Mouse (Mus musculus) spleen, adult 2 months (tissue): ENCODE measurements around the gene Arid4a. TPM values are rescaled to one million over a fixed set of nuclear protein-coding genes. Genes with fewer than 3 reads are reported as not detected.

Experiments used
- DNase-seq, 2 experiments: peaks; one replicate each; pipeline versions ENCODE4 v3.0.0 to v3.0.0-alpha.2; 2012 to 2021; ENCODE audit warnings: low spot score in 2 of 2, low read depth in 1 of 2
- H3K27ac ChIP-seq: fragments of 200-500 bp; 2 replicates; pipeline ENCODE4 v1.5.1; 2012; ENCODE audit warnings: low read length, inconsistent platforms; ENCODE audit not compliant: insufficient read depth
- H3K27me3 ChIP-seq: fragments of 200-500 bp; 2 replicates; pipeline ENCODE4 v1.6.1; 2012; ENCODE audit warnings: mild to moderate bottlenecking, moderate library complexity, low read length, inconsistent platforms; ENCODE audit not compliant: control insufficient read depth, insufficient read depth
- H3K36me3 ChIP-seq: fragments of 200-500 bp; 2 replicates; pipeline ENCODE4 v1.6.1; 2012; ENCODE audit warnings: mild to moderate bottlenecking, low read length, inconsistent platforms; ENCODE audit not compliant: control insufficient read depth, insufficient read depth
- H3K4me1 ChIP-seq: fragments of 200-500 bp; 2 replicates; pipeline ENCODE4 v1.6.1; 2011; ENCODE audit warnings: inconsistent platforms; ENCODE audit not compliant: control insufficient read depth, insufficient read depth, insufficient read length
- H3K4me3 ChIP-seq: fragments of 200-500 bp; 2 replicates; pipeline ENCODE4 v1.5.1; 2011; ENCODE audit warnings: mild to moderate bottlenecking, inconsistent platforms; ENCODE audit not compliant: insufficient read depth, insufficient read length; ENCODE audit errors: extremely low read depth
- CTCF ChIP-seq: fragments of 200-500 bp; IDR thresholded peaks from 2 replicates; pipeline ENCODE4 v1.5.1; 2011; ENCODE audit warnings: mild to moderate bottlenecking, inconsistent platforms; ENCODE audit not compliant: insufficient read depth, insufficient read length, insufficient replicate concordance; ENCODE audit errors: extremely low read depth
- POLR2A ChIP-seq: fragments of 200-500 bp; IDR thresholded peaks from 2 replicates; pipeline ENCODE4 v1.6.1; 2011; ENCODE audit warnings: low read depth, low read length, inconsistent platforms
- WGBS: fragments of 180-500 bp; shearing (Covaris S2); methylation state at CpG from one replicate; pipeline ENCODE4 v1.1.7; 2018; 5-methylcytosine and 5-hydroxymethylcytosine counted together
- polyA plus RNA-seq: library from polyadenylated mRNA; depleted of rRNA; stranded (reverse); fragments of >200 nt; gene quantifications from 2 replicates; pipeline ENCODE4 v1.2.3, GENCODE M21; 2012

The Arid4a gene
- polyA plus RNA-seq, 1 experiment: 4.7 TPM

DNA sequence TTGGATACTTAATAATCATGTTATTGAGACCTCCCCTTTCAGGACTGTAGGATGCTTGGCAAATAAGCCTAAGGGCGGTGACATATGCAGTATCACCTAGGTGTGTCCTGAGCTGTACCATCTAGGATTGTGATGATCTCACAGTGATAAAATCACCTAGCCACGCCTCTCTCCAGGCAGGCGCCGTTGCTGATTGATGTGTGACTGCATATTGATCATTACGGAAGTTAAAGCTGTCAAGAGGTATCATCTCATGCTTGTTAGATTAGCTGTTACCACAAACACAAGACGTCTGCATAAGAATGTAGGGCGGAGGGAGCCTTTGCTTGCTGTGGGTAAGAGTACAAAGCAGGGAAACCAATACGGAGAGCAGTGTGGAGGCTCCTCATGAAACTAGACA lies 14.5 kb downstream of the Arid4a start:
- no peak overlapping the region for H3K4me3 ChIP-seq
- peaks cover 31% of the 10 kb centered on the region for H3K36me3 ChIP-seq
- DNase-seq: no peak
- TF ChIP-seq CTCF: no peak
- TF ChIP-seq POLR2A: no peak
- no peak overlapping the region for H3K27ac ChIP-seq
- WGBS: 88% methylated on average over 8 of the region's 8 CpGs
- H3K27me3 ChIP-seq: no peaks in the 10 kb centered on the region
- no peaks in the 10 kb centered on the region for H3K4me1 ChIP-seq

DNA sequence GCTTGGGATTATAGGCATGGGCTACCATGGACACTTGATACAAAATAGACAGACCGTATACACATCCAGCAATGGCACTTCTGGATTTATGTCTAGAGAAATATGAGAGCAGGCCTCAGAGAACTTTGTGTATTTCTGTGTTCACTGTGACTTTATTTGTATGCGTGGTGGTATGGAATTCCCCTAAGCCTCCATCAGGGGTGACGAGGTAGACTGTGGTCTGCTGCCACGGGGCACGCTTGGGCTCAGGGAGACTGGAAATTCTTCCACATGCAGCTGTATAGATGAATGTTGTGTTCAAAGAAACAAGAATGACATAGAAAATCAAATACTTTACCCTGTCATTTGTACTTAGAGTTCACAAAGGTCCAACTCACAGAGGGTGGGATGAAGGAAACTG lies 14.9 kb downstream of the Arid4a start:
- H3K36me3 ChIP-seq: peaks cover 28% of the 10 kb centered on the region
- H3K27ac ChIP-seq: no peak overlapping the region
- H3K27me3 ChIP-seq: no peaks in the 10 kb centered on the region
- WGBS: 80% methylated on average over 5 of the region's 5 CpGs
- no peaks in the 10 kb centered on the region for H3K4me1 ChIP-seq
- TF ChIP-seq POLR2A (no peak), CTCF (no peak)
- no peak for DNase-seq
- no peak overlapping the region for H3K4me3 ChIP-seq

DNA sequence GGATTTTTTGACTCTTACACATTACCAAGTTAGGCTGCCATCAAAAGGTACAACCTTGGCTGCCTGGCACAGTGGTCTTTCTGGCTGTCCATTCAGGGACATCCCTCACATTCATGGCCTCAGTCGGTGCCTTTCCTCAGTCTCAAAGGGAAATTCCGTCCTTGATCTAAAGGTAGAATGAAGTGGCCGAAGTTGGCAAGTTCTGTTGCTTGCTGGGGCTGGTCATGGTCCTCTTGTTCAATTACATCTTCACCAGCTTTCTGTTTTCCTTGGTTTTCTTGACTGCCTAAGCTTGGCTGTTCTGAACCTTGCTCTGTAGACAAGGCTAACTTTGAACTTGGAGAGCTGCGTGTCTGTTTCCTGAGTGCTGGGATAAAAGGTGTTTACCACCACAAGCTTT lies 20.0 kb downstream of the Arid4a start:
- DNase-seq: no peak
- Histone ChIP-seq H3K27ac (no peak overlapping the region), H3K36me3 (peaks cover 32% of the 10 kb centered on the region), H3K4me1 (peaks cover 6% of the 10 kb centered on the region; the same call in 1 of the 2 replicates), H3K4me3 (no peak overlapping the region), H3K27me3 (no peaks in the 10 kb centered on the region)
- no peak for TF ChIP-seq CTCF
- no peak for TF ChIP-seq POLR2A
- WGBS: 92% methylated on average over 4 of the region's 4 CpGs

DNA sequence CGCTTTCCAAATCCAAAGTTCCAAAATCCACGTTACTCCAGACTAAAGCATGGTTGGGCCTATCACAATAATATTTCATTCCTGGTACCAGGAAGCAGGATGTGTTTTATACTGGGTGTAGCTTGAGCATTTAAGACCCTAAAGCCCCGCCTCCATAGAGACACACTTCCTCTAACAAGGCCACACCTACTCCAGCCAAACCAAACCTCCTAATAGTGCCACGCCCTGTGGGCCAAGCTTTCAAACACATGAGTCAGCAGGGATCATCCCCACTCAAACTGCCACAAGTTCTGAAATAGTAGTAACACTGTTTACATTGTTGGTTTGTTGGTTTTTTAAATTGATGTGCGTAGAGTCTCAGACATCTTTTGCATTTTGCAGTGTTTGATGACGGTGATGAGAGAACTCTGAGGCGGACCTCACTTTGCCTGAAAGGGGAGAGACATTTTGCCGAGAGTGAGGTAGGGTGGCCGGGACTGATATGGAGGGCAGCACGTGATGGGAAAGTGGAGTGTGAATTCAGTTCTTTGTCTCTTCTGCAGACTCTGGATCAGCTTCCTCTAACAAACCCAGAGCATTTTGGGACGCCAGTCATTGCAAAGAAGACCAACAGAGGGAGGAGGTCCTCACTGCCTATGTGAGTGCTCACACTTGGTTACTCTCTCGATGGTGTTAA lies 21.1 kb downstream of the Arid4a start:
- 94% methylated on average over 12 of the region's 12 CpGs for WGBS
- no peak overlapping the region for H3K27ac ChIP-seq
- H3K4me3 ChIP-seq: no peak overlapping the region
- no peaks in the 10 kb centered on the region for H3K27me3 ChIP-seq
- TF ChIP-seq CTCF (no peak), POLR2A (no peak)
- H3K36me3 ChIP-seq: peaks cover 32% of the 10 kb centered on the region
- no peak for DNase-seq
- peaks cover 6% of the 10 kb centered on the region; the same call in 1 of the 2 replicates for H3K4me1 ChIP-seq

DNA sequence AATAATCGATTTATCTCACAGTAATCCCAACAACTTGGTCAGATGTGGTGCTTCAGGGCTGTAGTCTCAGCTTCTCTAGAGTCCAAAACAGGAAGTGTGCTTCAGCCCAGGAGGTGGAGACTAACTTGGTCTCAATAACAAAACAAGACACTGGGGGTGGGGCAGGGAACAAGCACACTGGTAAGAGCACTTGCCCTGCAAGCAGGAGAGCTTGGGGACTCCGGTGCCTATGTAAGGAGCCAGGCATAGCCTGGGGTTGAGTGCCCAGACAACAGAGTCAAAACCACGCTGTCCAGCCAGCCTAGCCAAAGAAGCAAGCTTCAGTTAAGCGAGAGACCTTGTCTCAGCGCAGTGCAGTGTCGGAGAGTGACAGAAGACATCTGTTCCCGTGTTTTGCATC lies 24.7 kb downstream of the Arid4a start:
- TF ChIP-seq CTCF: no peak
- no peak for TF ChIP-seq POLR2A
- Histone ChIP-seq H3K36me3 (peaks cover 34% of the 10 kb centered on the region), H3K4me1 (peaks cover 6% of the 10 kb centered on the region; the same call in 1 of the 2 replicates), H3K27ac (peak overlapping the region; percentile 89), H3K4me3 (no peak overlapping the region), H3K27me3 (no peaks in the 10 kb centered on the region)
- 58% methylated on average over 7 of the region's 7 CpGs for WGBS
- peak; percentile 52 to 75 for DNase-seq

DNA sequence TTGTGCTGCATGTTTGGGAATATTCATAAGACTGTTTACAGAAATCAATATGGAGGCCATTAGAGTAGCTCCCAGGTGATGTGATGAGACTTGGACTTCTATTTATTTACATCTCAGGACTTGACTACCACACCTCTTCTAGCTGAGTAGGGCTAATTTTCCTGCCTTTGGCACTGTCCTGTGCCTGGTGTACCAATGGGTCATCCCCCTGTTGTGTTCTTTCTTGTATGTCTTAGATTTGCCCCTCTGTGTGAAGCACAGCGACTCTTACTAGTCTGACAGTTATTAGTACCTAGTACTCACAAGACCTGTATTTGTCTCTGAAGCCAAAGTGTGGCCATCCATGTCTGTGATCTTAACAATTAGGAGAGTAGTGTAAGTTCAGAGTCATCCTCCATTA lies 26.7 kb downstream of the Arid4a start:
- Histone ChIP-seq H3K4me1 (peaks cover 6% of the 10 kb centered on the region; the same call in 1 of the 2 replicates), H3K27ac (no peak overlapping the region), H3K4me3 (no peak overlapping the region), H3K36me3 (peaks cover 30% of the 10 kb centered on the region), H3K27me3 (no peaks in the 10 kb centered on the region)
- no peak for DNase-seq
- 98% methylated on average over 1 of the region's 1 CpGs for WGBS
- no peak for TF ChIP-seq CTCF
- no peak for TF ChIP-seq POLR2A

DNA sequence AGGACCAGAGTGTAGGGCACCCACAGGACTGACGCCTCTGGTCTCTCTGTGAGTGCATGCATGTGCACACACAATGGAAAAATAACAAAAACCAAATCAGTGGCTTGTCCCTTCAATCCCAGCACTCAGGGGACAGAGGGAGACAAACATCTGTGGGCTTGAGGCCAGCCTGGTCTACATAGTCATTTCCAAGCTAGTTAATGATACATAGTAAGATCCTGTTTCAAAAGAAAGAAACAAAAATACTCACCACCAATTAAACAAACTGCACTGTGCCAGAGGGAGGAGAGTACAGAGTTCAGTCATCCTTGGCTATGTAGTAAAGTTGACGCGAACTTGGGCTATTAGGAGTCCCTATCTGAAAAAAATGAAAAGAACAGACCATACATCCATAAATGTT lies 27.8 kb downstream of the Arid4a start:
- TF ChIP-seq CTCF: no peak
- no peak for TF ChIP-seq POLR2A
- no peaks in the 10 kb centered on the region for H3K27me3 ChIP-seq
- H3K4me3 ChIP-seq: no peak overlapping the region
- no peak overlapping the region for H3K27ac ChIP-seq
- H3K4me1 ChIP-seq: peaks cover 10% of the 10 kb centered on the region
- H3K36me3 ChIP-seq: peaks cover 27% of the 10 kb centered on the region
- WGBS: 88% methylated on average over 3 of the region's 3 CpGs
- DNase-seq: no peak
